Mouse (Mus musculus) cortical plate, adult 2 months (tissue): Measurements from ENCODE around the gene Plekho1.

Source experiments
- CTCF ChIP-seq: fragments of 200-500 bp; IDR thresholded peaks from 2 replicates; pipeline ENCODE4 v1.5.1; 2011; ENCODE audit warnings: mild to moderate bottlenecking, control low read depth, low read length; ENCODE audit not compliant: insufficient read depth; ENCODE audit errors: extremely low read depth
- POLR2A ChIP-seq: fragments of 200-500 bp; IDR thresholded peaks from 2 replicates; pipeline ENCODE4 v1.6.1; 2011; ENCODE audit warnings: mild to moderate bottlenecking, low read length, control low read depth; ENCODE audit not compliant: insufficient read depth; ENCODE audit errors: extremely low read depth

GRCm38 (mm10) chr3:96012805-96013204 lies 17.0 kb upstream of the Plekho1 start:
- TF ChIP-seq POLR2A (no peak), CTCF (no peak)
